Mouse (Mus musculus) MEL (cell line): Measurements from ENCODE around the gene Tgfbi. TPM values are rescaled to one million over a fixed set of nuclear protein-coding genes. Genes with fewer than 3 reads are reported as not detected.

Experiments used
- DNase-seq: peaks from one replicate; pipeline ENCODE4 v3.0.0; 2011; ENCODE audit warnings: low read depth, low spot score
- H3K27ac ChIP-seq: 2 replicates; pipeline ENCODE4 v1.5.1; 2012; ENCODE audit warnings: low read depth, mild to moderate bottlenecking, control low read depth, low read length, moderate library complexity; ENCODE audit not compliant: control insufficient read depth
- H3K27me3 ChIP-seq, 2 experiments: fragments of 150-350 bp in 1 of 2; sonication (generic) in 1 of 2; 2 replicates each; pipeline ENCODE4 v1.6.1; 2012; ENCODE audit warnings: low read length in 2 of 2, mild to moderate bottlenecking in 2 of 2, improper control_type of control experiment in 1 of 2, moderate library complexity in 1 of 2; ENCODE audit not compliant: insufficient read depth in 2 of 2, control insufficient read depth in 1 of 2
- H3K36me3 ChIP-seq, 2 experiments: 2 replicates each; pipeline ENCODE4 v1.6.1; 2012 to 2014; ENCODE audit warnings: low read length in 2 of 2, improper control_type of control experiment in 1 of 2, inconsistent platforms in 1 of 2, mild to moderate bottlenecking in 1 of 2; ENCODE audit not compliant: insufficient read depth in 2 of 2, control insufficient read depth in 1 of 2
- H3K4me1 ChIP-seq, 2 experiments: fragments of 150-350 bp in 1 of 2; sonication (generic) in 1 of 2; 2 replicates each; pipeline ENCODE4 v1.6.1; 2012; ENCODE audit warnings: low read length in 2 of 2, improper control_type of control experiment in 1 of 2, mild to moderate bottlenecking in 1 of 2; ENCODE audit not compliant: insufficient read depth in 2 of 2, control insufficient read depth in 1 of 2
- H3K4me3 ChIP-seq, 2 experiments: fragments of 150-350 bp in 1 of 2; sonication (generic) in 1 of 2; 2 replicates each; pipeline ENCODE4 v1.5.1; 2012; ENCODE audit warnings: low read depth in 2 of 2, low read length in 2 of 2, mild to moderate bottlenecking in 2 of 2, moderate library complexity in 2 of 2, control low read depth in 1 of 2, improper control_type of control experiment in 1 of 2; ENCODE audit not compliant: control insufficient read depth in 1 of 2, insufficient read depth in 1 of 2
- H3K79me2 ChIP-seq: 2 replicates; pipeline ENCODE4 v1.6.1; 2012; ENCODE audit warnings: mild to moderate bottlenecking, low read length, moderate library complexity; ENCODE audit not compliant: control insufficient read depth, poor library complexity, insufficient read depth
- H3K9ac ChIP-seq: 2 replicates; pipeline ENCODE4 v1.6.1; 2012; ENCODE audit warnings: low read depth, mild to moderate bottlenecking, control low read depth, low read length, moderate library complexity; ENCODE audit not compliant: control insufficient read depth, poor library complexity, severe bottlenecking
- H3K9me3 ChIP-seq: fragments of 150-350 bp; sonication (generic); replicated peaks from 2 replicates; pipeline ENCODE4 v1.6.1; 2012; ENCODE audit warnings: mild to moderate bottlenecking, low read length, improper control_type of control experiment, moderate library complexity; ENCODE audit not compliant: insufficient read depth
- BHLHE40 ChIP-seq: IDR thresholded peaks from 2 replicates; pipeline ENCODE4 v1.6.1; 2012; ENCODE audit warnings: low read depth, mild to moderate bottlenecking, inconsistent platforms, low read length, improper control_type of control experiment, borderline replicate concordance
- CHD1 ChIP-seq: IDR thresholded peaks from 2 replicates; pipeline ENCODE4 v1.6.1; 2012; ENCODE audit warnings: low read depth, mild to moderate bottlenecking, inconsistent platforms, low read length, improper control_type of control experiment
- CHD2 ChIP-seq: IDR thresholded peaks from 2 replicates; pipeline ENCODE4 v1.6.1; 2011; ENCODE audit warnings: low read length, improper control_type of control experiment
- CTCF ChIP-seq, 3 experiments: IDR thresholded peaks in 2 of 3; conservative IDR thresholded peaks in 1 of 3; 2 replicates each; pipeline ENCODE4 v1.5.1; 2011 to 2012; ENCODE audit warnings: low read length in 3 of 3, low read depth in 2 of 3, mild to moderate bottlenecking in 2 of 3, improper control_type of control experiment in 1 of 3, inconsistent platforms in 1 of 3, mixed read lengths in 1 of 3, moderate library complexity in 1 of 3; ENCODE audit not compliant: control insufficient read depth in 1 of 3, insufficient read depth in 1 of 3, poor library complexity in 1 of 3, severe bottlenecking in 1 of 3
- E2F4 ChIP-seq: IDR thresholded peaks from 2 replicates; pipeline ENCODE4 v1.6.1; 2011; ENCODE audit warnings: low read depth, low read length, improper control_type of control experiment, borderline replicate concordance
- EP300 ChIP-seq, 2 experiments: IDR thresholded peaks; 2 replicates each; pipeline ENCODE4 v1.6.1; 2011; ENCODE audit warnings: improper control_type of control experiment in 2 of 2, low read length in 2 of 2, low read depth in 1 of 2, mild to moderate bottlenecking in 1 of 2
- ETS1 ChIP-seq: IDR thresholded peaks from 2 replicates; pipeline ENCODE4 v1.6.1; 2012; ENCODE audit warnings: low read depth, mild to moderate bottlenecking, inconsistent platforms, low read length, improper control_type of control experiment, moderate library complexity
- GABPA ChIP-seq: IDR thresholded peaks from 2 replicates; pipeline ENCODE4 v1.6.1; 2012; ENCODE audit warnings: low read depth, mild to moderate bottlenecking, inconsistent platforms, low read length, improper control_type of control experiment, moderate library complexity
- GATA1 ChIP-seq: IDR thresholded peaks from 2 replicates; pipeline ENCODE4 v1.6.1; 2011; ENCODE audit warnings: low read depth, low read length, improper control_type of control experiment
- HCFC1 ChIP-seq: IDR thresholded peaks from 2 replicates; pipeline ENCODE4 v1.6.1; 2012; ENCODE audit warnings: low read depth, mild to moderate bottlenecking, inconsistent platforms, low read length, improper control_type of control experiment, moderate library complexity
- MAFK ChIP-seq: IDR thresholded peaks from 2 replicates; pipeline ENCODE4 v1.6.1; 2011; ENCODE audit warnings: low read depth, mild to moderate bottlenecking, low read length, improper control_type of control experiment, borderline replicate concordance
- MAX ChIP-seq: IDR thresholded peaks from 2 replicates; pipeline ENCODE4 v1.6.1; 2011; ENCODE audit warnings: low read length, improper control_type of control experiment
- MAZ ChIP-seq: IDR thresholded peaks from 2 replicates; pipeline ENCODE4 v1.6.1; 2012; ENCODE audit warnings: low read depth, mild to moderate bottlenecking, inconsistent platforms, low read length, improper control_type of control experiment
- MEF2A ChIP-seq: IDR thresholded peaks from 2 replicates; pipeline ENCODE4 v1.6.1; 2014; ENCODE audit warnings: low read depth, mild to moderate bottlenecking, inconsistent platforms, low read length, improper control_type of control experiment; ENCODE audit not compliant: poor library complexity, insufficient replicate concordance, severe bottlenecking; ENCODE audit errors: extremely low read depth
- MXI1 ChIP-seq: IDR thresholded peaks from 2 replicates; pipeline ENCODE4 v1.6.1; 2011; ENCODE audit warnings: mild to moderate bottlenecking, low read depth, low read length, improper control_type of control experiment
- MYC ChIP-seq: IDR thresholded peaks from 2 replicates; pipeline ENCODE4 v1.6.1; 2011; ENCODE audit warnings: low read depth, mild to moderate bottlenecking, low read length, improper control_type of control experiment, moderate library complexity
- NRF1 ChIP-seq: IDR thresholded peaks from 2 replicates; pipeline ENCODE4 v1.6.1; 2014; ENCODE audit warnings: low read depth, mild to moderate bottlenecking, inconsistent platforms, low read length, improper control_type of control experiment, moderate library complexity; ENCODE audit not compliant: poor library complexity, insufficient read depth, severe bottlenecking
- POLR2A ChIP-seq, 2 experiments: IDR thresholded peaks; 2 replicates each; pipeline ENCODE4 v1.6.1; 2011 to 2012; ENCODE audit warnings: low read length in 2 of 2, mild to moderate bottlenecking in 2 of 2, control low read depth in 1 of 2, improper control_type of control experiment in 1 of 2, low read depth in 1 of 2, moderate library complexity in 1 of 2; ENCODE audit not compliant: control insufficient read depth in 1 of 2, insufficient read depth in 1 of 2, poor library complexity in 1 of 2
- POLR2AphosphoS5 ChIP-seq: IDR thresholded peaks from 2 replicates; pipeline ENCODE4 v1.6.1; 2012; ENCODE audit warnings: low read depth, borderline replicate concordance, mild to moderate bottlenecking, inconsistent platforms, low read length, moderate library complexity, mixed read lengths
- SIN3A ChIP-seq: IDR thresholded peaks from 2 replicates; pipeline ENCODE4 v1.6.1; 2012; ENCODE audit warnings: low read length, improper control_type of control experiment, inconsistent platforms
- TAL1 ChIP-seq: IDR thresholded peaks from 2 replicates; pipeline ENCODE4 v1.6.1; 2012; ENCODE audit warnings: mild to moderate bottlenecking, inconsistent platforms, low read length, moderate library complexity, mixed read lengths
- TBP ChIP-seq: IDR thresholded peaks from 2 replicates; pipeline ENCODE4 v1.8.0; 2011; ENCODE audit warnings: low read depth, low read length, improper control_type of control experiment
- USF1 ChIP-seq: IDR thresholded peaks from 2 replicates; pipeline ENCODE4 v1.6.1; 2014; ENCODE audit warnings: low read depth, mild to moderate bottlenecking, inconsistent platforms, low read length, improper control_type of control experiment, moderate library complexity
- USF2 ChIP-seq, 2 experiments: IDR thresholded peaks; 2 replicates each; pipeline ENCODE4 v1.6.1; 2011 to 2012; ENCODE audit warnings: improper control_type of control experiment in 2 of 2, low read length in 2 of 2, borderline replicate concordance in 1 of 2, inconsistent platforms in 1 of 2, low read depth in 1 of 2, mild to moderate bottlenecking in 1 of 2; ENCODE audit not compliant: insufficient read depth in 1 of 2
- ZC3H11A ChIP-seq: IDR thresholded peaks from 2 replicates; pipeline ENCODE4 v1.6.1; 2012; ENCODE audit warnings: low read depth, mild to moderate bottlenecking, inconsistent platforms, low read length, improper control_type of control experiment
- ZMIZ1 ChIP-seq: IDR thresholded peaks from 2 replicates; pipeline ENCODE4 v1.6.1; 2012; ENCODE audit warnings: low read depth, mild to moderate bottlenecking, inconsistent platforms, low read length, improper control_type of control experiment, moderate library complexity
- ZNF384 ChIP-seq: IDR thresholded peaks from 2 replicates; pipeline ENCODE4 v1.6.1; 2012; ENCODE audit warnings: low read depth, mild to moderate bottlenecking, inconsistent platforms, low read length, improper control_type of control experiment
- polyA plus RNA-seq, 2 experiments: library from polyadenylated mRNA; stranded (reverse) in 1 of 2; unstranded in 1 of 2; fragments of >175 nt in 1 of 2; fragments of >200 nt in 1 of 2; gene quantifications; 2 replicates each; pipeline versions ENCODE4 v1.2.1 to v1.2.4; 2012; ENCODE audit warnings: low replicate concordance in 2 of 2, low read depth in 1 of 2; ENCODE audit not compliant: insufficient read length in 2 of 2, insufficient read depth in 1 of 2, missing spikeins in 1 of 2
- total RNA-seq: library from RNA; depleted of rRNA; stranded (reverse); fragments of 300-350 nt; gene quantifications from 2 replicates; pipeline ENCODE4 v1.2.3, GENCODE M21; 2012

Gene Tgfbi
- total and polyA plus RNA-seq, 3 experiments: not detected

GRCm38 (mm10) chr13:56682326-56682725, 73.0 kb downstream of the Tgfbi start:
- Histone ChIP-seq H3K36me3 (no peaks in the 10 kb centered on the region), H3K79me2 (no peaks in the 10 kb centered on the region), H3K4me1 (no peaks in the 10 kb centered on the region), H3K9ac (no peak overlapping the region), H3K27ac (no peak overlapping the region), H3K27me3 (no peaks in the 10 kb centered on the region), H3K9me3 (no peaks in the 10 kb centered on the region), H3K4me3 (no peak overlapping the region)
- no peak for DNase-seq
- TF ChIP-seq MAZ: no peak
- TF ChIP-seq MAFK: no peak
- TF ChIP-seq EP300 (IDR thresholded peaks at IDR 0.05; ENCODE audit: low read depth in 1 of 2, low read length in 2 of 2): no peak
- TF ChIP-seq USF2 (IDR thresholded peaks at IDR 0.05; ENCODE audit: borderline replicate concordance in 1 of 2, insufficient read depth in 1 of 2, low read depth in 1 of 2, low read length in 2 of 2): no peak
- no peak for TF ChIP-seq TAL1
- TF ChIP-seq ETS1: no peak
- no peak for TF ChIP-seq MEF2A
- TF ChIP-seq CTCF (IDR thresholded peaks at IDR 0.05 in 2 of 3, conservative IDR thresholded peaks at IDR 0.05 in 1 of 3; ENCODE audit: control insufficient read depth in 1 of 3, insufficient read depth in 1 of 3, low read depth in 2 of 3, low read length in 3 of 3, poor library complexity in 1 of 3, severe bottlenecking in 1 of 3): no peak
- TF ChIP-seq BHLHE40: no peak
- TF ChIP-seq MYC: no peak
- no peak for TF ChIP-seq MAX
- no peak for TF ChIP-seq TBP
- TF ChIP-seq GATA1: no peak
- no peak for TF ChIP-seq SIN3A
- no peak for TF ChIP-seq MXI1
- TF ChIP-seq NRF1: no peak
- no peak for TF ChIP-seq ZMIZ1
- TF ChIP-seq HCFC1: no peak
- TF ChIP-seq, all 39 proteins: peak for 0

DNA sequence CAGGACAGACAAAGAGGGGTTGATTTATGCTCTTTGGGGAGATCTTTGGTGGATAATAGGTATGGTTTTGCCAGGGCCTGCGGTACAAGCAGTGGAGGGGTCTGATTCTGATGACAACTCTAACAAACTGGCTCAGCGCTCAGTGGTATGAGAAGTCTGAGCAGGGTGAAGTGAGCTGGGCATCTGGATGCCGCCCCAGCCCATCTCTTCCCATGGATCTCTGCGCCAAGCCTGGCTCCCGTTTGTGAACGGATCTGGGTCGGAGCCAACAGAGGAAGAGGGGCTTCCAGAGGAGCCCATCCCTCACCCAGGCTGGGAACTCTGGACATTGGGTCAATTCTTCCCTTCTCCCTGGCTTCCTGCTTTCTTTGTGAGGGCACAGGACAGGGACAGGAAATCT, 74.0 kb downstream of the Tgfbi start:
- no peaks in the 10 kb centered on the region for H3K27me3 ChIP-seq
- DNase-seq: no peak
- TF ChIP-seq USF2 (IDR thresholded peaks at IDR 0.05; ENCODE audit: borderline replicate concordance in 1 of 2, insufficient read depth in 1 of 2, low read depth in 1 of 2, low read length in 2 of 2) (no peak), POLR2A (IDR thresholded peaks at IDR 0.05; ENCODE audit: control insufficient read depth in 1 of 2, insufficient read depth in 1 of 2, low read depth in 1 of 2, low read length in 2 of 2, poor library complexity in 1 of 2) (no peak), USF1 (no peak), CHD1 (no peak), ETS1 (no peak), E2F4 (no peak), MAZ (no peak), CTCF (IDR thresholded peaks at IDR 0.05 in 2 of 3, conservative IDR thresholded peaks at IDR 0.05 in 1 of 3; ENCODE audit: control insufficient read depth in 1 of 3, insufficient read depth in 1 of 3, low read depth in 2 of 3, low read length in 3 of 3, poor library complexity in 1 of 3, severe bottlenecking in 1 of 3) (no peak), MEF2A (no peak), HCFC1 (no peak), CHD2 (no peak), ZC3H11A (no peak), GABPA (no peak), ZNF384 (no peak), MXI1 (no peak), POLR2AphosphoS5 (no peak), TBP (no peak)
- H3K36me3 ChIP-seq: no peaks in the 10 kb centered on the region
- H3K4me3 ChIP-seq: no peak overlapping the region
- no peaks in the 10 kb centered on the region for H3K79me2 ChIP-seq
- no peak overlapping the region for H3K9ac ChIP-seq
- H3K27ac ChIP-seq: no peak overlapping the region
- H3K4me1 ChIP-seq: no peaks in the 10 kb centered on the region
- H3K9me3 ChIP-seq: no peaks in the 10 kb centered on the region
